Mouse (Mus musculus) MN1 (cell line): ENCODE data around the gene Foxp3.
A peak's percentile ranks its signal among the peaks of the same experiment; 100 is the strongest.

Experiments
- DNase-seq: peaks from one replicate; pipeline ENCODE4 v3.0.0-alpha.2; 2016; ENCODE audit warnings: low spot score

The Foxp3 gene

DNA sequence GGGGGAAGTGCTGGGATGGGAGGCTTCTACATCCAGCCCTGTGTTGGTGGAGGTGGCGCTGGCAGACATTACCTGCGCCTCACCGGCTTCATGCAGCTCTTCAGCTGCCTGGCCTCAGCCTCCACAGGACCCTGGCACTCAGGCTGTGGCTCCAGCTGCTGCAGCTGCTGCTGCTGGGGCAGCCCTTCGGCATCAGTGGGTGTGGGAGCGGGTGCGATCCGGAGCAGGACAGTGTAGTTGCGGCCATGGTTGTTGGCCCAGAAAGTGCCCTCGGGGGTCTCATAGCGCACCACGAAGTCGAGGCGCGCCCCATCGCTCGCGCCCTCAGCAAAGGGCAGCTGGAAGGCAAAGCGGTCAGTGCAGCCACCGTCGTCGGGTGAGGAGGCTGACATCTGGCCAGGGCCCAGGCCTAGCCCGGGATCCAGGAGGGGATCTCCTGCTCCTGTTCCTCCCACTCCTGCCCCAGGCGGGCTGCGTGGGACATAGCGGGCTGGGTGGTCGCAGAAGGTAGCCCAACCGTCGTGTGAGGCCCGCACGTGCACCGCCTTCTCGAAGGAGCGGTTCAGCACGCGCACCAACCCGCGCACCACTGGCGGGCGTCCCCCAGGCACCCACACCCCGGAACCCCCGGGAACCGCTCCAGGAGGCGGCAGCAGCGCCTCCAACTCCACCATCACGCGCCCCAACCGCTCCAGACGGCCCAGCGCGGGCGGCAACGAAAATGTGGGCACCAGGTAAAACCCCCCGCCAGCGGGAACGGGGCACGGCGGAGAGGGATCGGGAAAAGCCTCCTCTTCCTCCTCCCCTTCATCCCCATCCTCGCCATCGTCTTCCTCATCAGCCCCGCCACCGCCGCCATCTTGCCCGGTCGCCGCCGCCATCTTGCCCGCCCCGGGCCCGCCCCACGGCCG lies at the start of gene Foxp3:
Foxp3 (plus strand) TSS at position 469 of the 911 bp plus-strand sequence.
- peak; percentile 10 for DNase-seq

DNA sequence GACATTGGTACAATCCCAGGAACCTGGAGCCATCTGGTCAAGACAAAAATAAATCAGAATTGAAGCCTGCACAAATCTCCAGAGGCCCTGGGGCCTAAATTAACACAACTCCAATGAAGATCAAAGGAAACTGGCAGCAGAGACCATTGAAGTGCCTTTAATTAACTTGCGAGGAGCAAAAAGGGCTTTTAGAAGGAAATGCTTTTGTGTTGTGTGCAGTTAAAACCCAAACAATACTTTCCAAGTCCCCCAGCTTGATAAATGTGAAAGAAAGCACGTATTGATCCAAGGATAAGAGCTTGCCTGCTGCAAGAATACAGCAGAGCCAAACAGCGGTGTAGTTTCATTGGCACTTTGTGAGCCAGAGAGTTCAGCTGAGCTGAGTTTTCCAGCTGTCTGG lies 48.5 kb upstream of the Foxp3 start:
- DNase-seq, result peak; percentile 63

DNA sequence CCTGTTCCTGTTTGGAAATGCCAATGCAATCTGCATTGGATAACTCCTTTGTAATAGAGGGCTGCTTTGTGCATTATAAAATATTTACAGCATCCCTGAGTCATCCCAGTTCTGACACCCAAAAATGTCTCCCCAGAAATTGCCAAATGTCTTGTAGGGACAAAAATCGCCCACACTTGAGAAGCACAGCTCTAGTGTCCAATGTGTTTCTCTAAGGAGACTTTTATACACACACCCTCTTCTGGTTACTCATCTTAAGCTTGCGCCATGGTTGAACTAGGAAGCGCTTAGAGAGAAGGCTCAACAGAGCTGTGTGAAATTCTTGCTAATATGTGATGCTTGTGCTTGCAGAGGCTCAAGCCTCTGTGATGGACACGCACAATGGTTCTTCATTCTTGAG lies 20.0 kb upstream of the Foxp3 start:
- DNase-seq, result no peak

- no peak for DNase-seq
These were observed 10.4 kb upstream of the Foxp3 start for GRCm38 (mm10) chrX:7563076-7563475.

DNA sequence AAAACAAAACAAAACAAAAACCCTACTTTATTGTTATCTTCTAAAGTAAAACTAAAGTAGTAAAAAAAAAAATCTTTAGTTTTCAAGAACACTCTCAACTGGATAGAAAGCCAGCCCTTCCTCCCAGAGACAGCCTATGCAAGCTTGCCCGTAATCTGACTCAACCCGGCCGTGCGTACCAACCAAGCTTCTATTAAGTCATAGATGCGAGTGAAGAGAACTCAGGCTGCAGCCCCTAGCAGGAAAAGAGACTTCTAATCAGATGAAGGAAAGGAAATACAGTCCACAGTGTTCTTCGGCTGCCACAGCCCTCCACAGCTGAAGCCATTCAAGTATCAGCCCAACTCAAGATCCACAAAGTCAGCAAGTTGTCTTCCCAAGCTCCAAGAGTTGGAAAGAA lies 7.1 kb upstream of the Foxp3 start:
- DNase-seq, result no peak

DNA sequence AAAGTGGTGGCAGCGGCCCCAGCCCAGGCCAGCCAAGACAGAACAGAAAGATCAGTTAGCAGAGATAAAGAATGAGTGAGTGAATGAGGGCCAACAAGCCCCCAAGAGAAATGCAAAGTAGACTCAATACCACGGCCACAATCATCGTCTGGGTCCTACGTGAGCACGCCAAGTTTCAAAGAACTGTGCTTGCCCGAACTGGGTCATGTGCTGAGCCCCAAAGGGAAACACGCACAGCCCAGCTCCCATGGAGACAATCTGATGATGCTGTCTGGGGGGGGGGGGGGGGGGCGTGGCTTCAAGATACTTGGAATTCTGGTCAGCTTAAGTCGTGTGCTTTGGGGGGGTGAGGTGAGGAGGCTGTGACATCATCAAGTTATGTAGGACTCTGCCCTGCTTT lies 6.0 kb upstream of the Foxp3 start:
- DNase-seq, result no peak

GRCm38 (mm10) chrX:7570481-7571175 lies 2.8 kb upstream of the Foxp3 start:
- peak; percentile 19 for DNase-seq

DNA sequence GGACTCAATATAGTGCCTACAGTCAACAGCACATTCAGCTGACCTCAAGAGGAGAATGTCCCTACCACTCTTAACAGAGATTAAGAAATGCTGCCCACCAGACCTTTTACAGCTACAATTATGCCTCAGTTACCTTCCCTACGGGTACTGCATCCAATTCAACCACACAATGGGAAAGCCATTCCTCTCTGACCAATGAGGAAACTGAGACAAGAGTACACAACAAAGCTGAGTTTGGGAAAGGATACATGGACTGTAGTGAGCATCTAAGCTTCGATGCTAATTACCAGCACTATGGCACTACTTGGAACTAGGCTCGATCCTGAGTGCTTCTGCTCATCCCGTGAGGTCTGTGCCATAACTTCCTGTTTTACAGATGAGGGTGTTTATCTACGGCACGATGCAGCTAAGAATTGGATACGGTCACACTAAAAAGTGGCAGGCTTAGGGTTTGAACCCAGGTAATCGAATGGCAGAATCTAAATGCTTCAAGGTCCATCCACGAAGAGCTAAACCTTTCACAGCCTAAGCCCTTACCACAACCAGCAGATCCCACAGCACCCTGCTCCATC lies 1.8 kb upstream of the Foxp3 start:
- no peak for DNase-seq

DNA sequence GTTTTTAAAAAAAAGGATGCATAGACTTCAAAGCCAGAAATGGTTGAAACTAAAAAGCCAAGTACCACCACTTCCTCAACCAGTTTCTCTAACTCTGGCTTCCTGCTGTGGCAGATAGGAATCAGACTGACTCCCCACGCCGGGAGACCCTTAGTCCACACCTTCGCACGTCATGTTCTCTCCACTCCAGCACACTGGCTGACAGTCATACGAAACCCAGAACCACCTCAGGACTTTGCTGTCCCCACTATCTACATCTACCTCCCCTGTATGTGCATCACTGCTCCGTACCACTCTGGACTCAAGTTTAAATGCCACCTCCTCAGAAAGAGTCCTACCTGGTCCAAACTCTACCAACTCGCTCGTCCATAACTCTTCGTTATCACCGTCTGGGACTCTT lies 978 bp upstream of the Foxp3 start:
- no peak for DNase-seq

DNA sequence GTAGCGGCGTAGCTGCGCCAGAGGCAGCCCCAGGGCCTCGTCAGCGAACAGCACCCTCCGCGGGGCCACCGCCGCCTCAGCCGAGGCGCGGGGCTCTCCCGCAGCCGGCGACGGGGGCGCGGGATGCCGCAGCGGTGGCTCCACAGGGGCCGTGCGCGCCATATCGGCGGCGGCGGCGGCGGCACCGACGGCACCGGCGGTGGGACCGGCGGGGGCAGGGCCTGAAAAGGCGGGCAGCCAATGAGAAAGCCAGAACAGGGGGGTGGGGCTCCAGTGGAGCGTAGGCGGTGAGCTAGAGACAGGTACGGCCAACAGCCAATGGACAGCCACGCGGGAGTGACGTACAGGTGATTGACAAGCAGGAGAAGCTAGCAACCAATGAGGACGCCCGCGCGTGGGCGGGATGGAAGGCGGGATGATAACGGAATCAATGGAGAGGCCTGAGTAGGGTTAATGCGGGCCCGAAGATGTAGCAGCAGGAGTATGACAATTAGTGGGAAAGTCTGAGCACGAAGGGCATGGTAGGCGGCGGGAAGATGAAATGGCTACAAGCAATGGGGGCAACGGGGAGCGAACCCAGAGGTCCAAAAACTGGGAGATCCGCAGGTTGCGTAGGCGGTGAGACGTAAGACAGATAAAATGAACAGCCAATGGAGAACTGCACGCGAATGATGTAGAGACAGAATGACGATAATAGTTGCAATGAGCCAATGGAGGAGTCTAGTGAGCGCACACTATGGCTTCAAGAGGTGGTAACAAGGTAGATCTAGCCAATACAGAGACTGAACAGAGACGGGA lies 842 bp downstream of the Foxp3 start, which contains the start of gene Ppp1r3f:
Ppp1r3f (minus strand) TSS at position 197 of the 798 bp plus-strand sequence.
- peak; percentile 93 for DNase-seq

DNA sequence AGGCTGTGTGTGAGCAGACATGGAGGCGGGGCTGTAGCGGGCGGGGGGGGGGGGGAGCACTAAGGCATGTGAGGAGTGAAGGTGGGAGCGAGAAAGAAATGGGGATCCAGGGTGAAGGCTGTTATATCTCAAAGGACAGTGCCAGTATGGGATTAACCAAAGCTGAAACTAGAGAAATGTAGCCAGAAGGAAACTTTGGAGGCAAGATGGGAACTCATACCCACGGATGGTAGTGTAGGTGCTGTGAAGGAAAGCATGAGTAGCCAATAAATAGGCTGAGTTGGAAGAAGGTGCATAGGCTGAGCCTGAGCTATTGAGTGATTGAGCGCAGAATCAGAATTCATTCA lies 1.4 kb downstream of the Foxp3 start:
- no peak for DNase-seq

- DNase-seq, result no peak
These were observed 7.7 kb downstream of the Foxp3 start for GRCm38 (mm10) chrX:7581151-7581550.

DNA sequence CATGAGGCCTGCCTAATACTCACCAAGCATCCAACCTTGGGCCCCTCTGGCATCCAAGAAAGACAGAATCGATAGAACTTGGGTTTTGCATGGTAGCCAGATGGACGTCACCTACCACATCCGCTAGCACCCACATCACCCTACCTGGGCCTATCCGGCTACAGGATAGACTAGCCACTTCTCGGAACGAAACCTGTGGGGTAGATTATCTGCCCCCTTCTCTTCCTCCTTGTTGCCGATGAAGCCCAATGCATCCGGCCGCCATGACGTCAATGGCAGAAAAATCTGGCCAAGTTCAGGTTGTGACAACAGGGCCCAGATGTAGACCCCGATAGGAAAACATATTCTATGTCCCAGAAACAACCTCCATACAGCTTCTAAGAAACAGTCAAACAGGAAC lies 10.4 kb downstream of the Foxp3 start:
- DNase-seq, result no peak

DNA sequence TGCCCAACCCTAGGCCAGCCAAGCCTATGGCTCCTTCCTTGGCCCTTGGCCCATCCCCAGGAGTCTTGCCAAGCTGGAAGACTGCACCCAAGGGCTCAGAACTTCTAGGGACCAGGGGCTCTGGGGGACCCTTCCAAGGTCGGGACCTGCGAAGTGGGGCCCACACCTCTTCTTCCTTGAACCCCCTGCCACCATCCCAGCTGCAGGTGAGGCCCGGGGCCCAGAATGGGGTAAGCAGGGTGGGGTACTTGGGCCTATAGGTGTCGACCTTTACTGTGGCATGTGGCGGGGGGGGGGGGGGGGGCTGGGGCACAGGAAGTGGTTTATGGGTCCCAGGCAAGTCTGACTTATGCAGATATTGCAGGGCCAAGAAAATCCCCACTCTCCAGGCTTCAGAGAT lies 12.9 kb downstream of the Foxp3 start:
- DNase-seq, result no peak

DNA sequence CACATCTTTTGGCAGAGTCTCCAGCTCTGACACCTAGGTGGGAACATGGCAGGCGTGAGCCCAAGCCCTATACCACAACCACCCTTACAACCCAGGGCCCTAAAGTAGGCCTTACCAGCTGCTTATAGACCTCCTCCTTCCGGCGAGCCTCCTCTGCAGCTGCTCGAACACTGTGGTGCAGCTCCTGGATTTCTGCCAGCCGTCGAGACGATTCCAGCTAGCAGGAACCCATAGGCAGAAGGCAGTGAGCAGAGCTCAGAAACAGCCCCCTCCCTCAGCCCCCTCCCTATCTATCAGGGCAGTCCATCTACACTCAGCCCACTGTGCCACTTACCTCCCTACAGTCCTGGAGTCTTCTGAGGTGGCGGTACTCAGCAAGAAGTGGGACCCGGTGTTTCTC lies 21.9 kb downstream of the Foxp3 start:
- DNase-seq, result no peak

DNA sequence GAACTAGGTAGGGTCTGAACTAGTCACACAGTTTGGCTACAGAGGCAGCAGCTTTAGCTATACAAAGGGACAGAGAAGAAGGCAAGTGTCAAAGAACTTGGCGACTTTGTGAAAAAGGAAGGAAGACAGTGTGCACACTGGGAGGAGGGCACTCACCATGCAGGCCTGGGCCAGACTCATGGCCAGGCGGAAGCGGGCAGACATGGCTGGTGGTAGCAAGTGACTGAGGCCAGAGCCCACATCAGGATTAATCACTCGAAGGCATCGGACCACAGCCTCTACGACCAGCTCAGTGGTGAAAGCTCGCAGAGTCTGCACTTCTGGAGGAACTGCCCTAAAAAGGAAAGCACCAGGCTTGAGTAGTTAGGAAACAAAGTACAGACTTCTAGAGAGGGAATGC lies 30.6 kb downstream of the Foxp3 start:
- no peak for DNase-seq

- peak; percentile 88 for DNase-seq
These were observed 31.6 kb downstream of the Foxp3 start, which contains the start of gene Ccdc22 for GRCm38 (mm10) chrX:7604879-7605574. Gene Ccdc22 (minus strand): TSS chrX:7605517.

GRCm38 (mm10) chrX:7605575-7605941 lies 32.1 kb downstream of the Foxp3 start:
- DNase-seq, result no peak

DNA sequence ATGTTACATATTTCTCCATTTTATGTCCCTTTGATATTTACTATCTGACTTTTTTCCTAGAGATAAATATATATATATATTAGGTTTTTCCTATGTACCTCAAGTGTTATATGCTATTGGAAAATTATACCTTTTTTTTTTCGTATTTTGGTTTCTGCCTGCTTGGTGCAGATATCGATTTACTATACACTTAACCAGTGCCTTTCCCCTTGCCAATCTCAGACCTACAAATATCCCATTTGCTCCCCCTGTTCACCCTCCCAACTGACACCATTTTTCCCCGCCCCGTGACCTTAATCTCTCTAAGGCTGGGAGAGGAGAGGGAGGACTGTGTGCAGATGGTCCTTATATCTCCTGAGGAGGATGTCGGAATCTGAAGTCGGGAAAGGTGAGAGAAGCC lies 33.3 kb downstream of the Foxp3 start, which contains the start of gene Cacna1f:
Cacna1f (plus strand) TSS at position 301 of the 400 bp plus-strand sequence.
- no peak for DNase-seq

- DNase-seq, result no peak
These were observed 36.6 kb downstream of the Foxp3 start for GRCm38 (mm10) chrX:7610035-7610434.

- DNase-seq, result peak; percentile 38
These were observed 37.3 kb downstream of the Foxp3 start for GRCm38 (mm10) chrX:7610536-7611258.
